Mouse (Mus musculus) forebrain, embryonic 14.5 days (tissue): Measurements from ENCODE around the gene Ppp1r14d. TPM values are rescaled to one million over a fixed set of nuclear protein-coding genes. Genes with fewer than 3 reads are reported as not detected.

Source experiments
- ATAC-seq: fragments of 200-750 bp; cut with Nextera tagmentation; 2 replicates; pipeline ENCODE4 v1.8.0; 2017; ENCODE audit warnings: mild to moderate bottlenecking, moderate library complexity
- DNase-seq: peaks from one replicate; pipeline ENCODE4 v3.0.0-alpha.2; 2015; ENCODE audit warnings: low spot score
- H3K27ac ChIP-seq: fragments of 300-500 bp; sonication (generic); 2 replicates; pipeline ENCODE4 v1.5.1; 2014; ENCODE audit warnings: low read depth, mild to moderate bottlenecking, control low read depth, low read length, moderate library complexity
- H3K27me3 ChIP-seq: fragments of 300-500 bp; sonication (generic); replicated peaks from 2 replicates; pipeline ENCODE4 v1.6.1; 2014; ENCODE audit warnings: low read length, control low read depth, mixed read lengths; ENCODE audit not compliant: control insufficient read depth, insufficient read depth
- H3K36me3 ChIP-seq: fragments of 300-500 bp; sonication (generic); 2 replicates; pipeline ENCODE4 v1.6.1; 2014; ENCODE audit warnings: low read length, control low read depth; ENCODE audit not compliant: control insufficient read depth, insufficient read depth
- H3K4me1 ChIP-seq: fragments of 300-500 bp; sonication (generic); 2 replicates; pipeline ENCODE4 v1.6.1; 2014; ENCODE audit warnings: antibody characterized with exemption, low read length, control low read depth; ENCODE audit not compliant: control insufficient read depth, insufficient read depth
- H3K4me2 ChIP-seq: fragments of 300-500 bp; sonication (generic); 2 replicates; pipeline ENCODE4 v1.6.1; 2014; ENCODE audit warnings: mild to moderate bottlenecking, control low read depth, low read length
- H3K4me3 ChIP-seq: fragments of 300-500 bp; sonication (generic); 2 replicates; pipeline ENCODE4 v1.5.1; 2014; ENCODE audit warnings: low read depth, low read length, control low read depth
- H3K9ac ChIP-seq: fragments of 300-500 bp; sonication (generic); 2 replicates; pipeline ENCODE4 v1.6.1; 2014; ENCODE audit warnings: mild to moderate bottlenecking, low read length, control low read depth, moderate library complexity
- H3K9me3 ChIP-seq: fragments of 300-500 bp; sonication (generic); replicated peaks from 2 replicates; pipeline ENCODE4 v1.6.1; 2016; ENCODE audit warnings: low read length, control low read depth, mixed read lengths; ENCODE audit not compliant: control insufficient read depth
- WGBS: fragments of 180-500 bp; shearing (Covaris S2); extraction: QIAGEN DNeasy Blood & Tissue Kit; methylation state at CpG from one replicate; pipeline ENCODE4 v1.1.7; 2014; 5-methylcytosine and 5-hydroxymethylcytosine counted together
- polyA plus RNA-seq: library from polyadenylated mRNA; unstranded; fragments of >200 nt; fragmentation: Nextera tagmentation; extraction: Ambion mirVana; gene quantifications from 2 replicates; pipeline ENCODE4 v1.2.1, GENCODE M21; 2014

Gene Ppp1r14d
- polyA plus RNA-seq, 1 experiment from 2014 or later = not detected

- Histone ChIP-seq H3K27me3 (no peaks in the 10 kb centered on the region; the same call in 1 of the 2 replicates), H3K4me2 (no peak overlapping the region), H3K27ac (no peak overlapping the region), H3K9ac (no peak overlapping the region), H3K36me3 (0 out of 2 replicates have a peak, but pooled peaks cover 13% of the 10 kb centered on the region), H3K4me3 (no peak overlapping the region), H3K9me3 (no peaks in the 10 kb centered on the region), H3K4me1 (peaks cover 9% of the 10 kb centered on the region)
- no peak for ATAC-seq
- DNase-seq = no peak
- WGBS = 91% methylated on average over 7 of the region's 7 CpGs
Measured at GRCm38 (mm10) chr2:119172446-119172845, 57.3 kb downstream of the Ppp1r14d start.

- Histone ChIP-seq H3K4me1 (peaks cover 17% of the 10 kb centered on the region), H3K36me3 (0 out of 2 replicates have a peak, but pooled peaks cover 6% of the 10 kb centered on the region), H3K9me3 (no peaks in the 10 kb centered on the region), H3K4me3 (no peak overlapping the region), H3K27me3 (no peaks in the 10 kb centered on the region; the same call in 1 of the 2 replicates), H3K9ac (no peak overlapping the region), H3K27ac (no peak overlapping the region), H3K4me2 (no peak overlapping the region)
- ATAC-seq (no peak), DNase-seq (no peak)
- WGBS = 87% methylated on average over 8 of the region's 8 CpGs
Measured at GRCm38 (mm10) chr2:119171574-119171973, 58.1 kb downstream of the Ppp1r14d start.

- Histone ChIP-seq H3K9ac (no peak overlapping the region), H3K4me1 (peaks cover 17% of the 10 kb centered on the region), H3K4me3 (no peak overlapping the region), H3K36me3 (0 out of 2 replicates have a peak, but pooled peaks cover 3% of the 10 kb centered on the region), H3K27ac (no peak overlapping the region), H3K27me3 (peaks cover 5% of the 10 kb centered on the region), H3K9me3 (no peaks in the 10 kb centered on the region), H3K4me2 (no peak overlapping the region)
- no peak for DNase-seq
- no peak for ATAC-seq
- 79% methylated on average over 2 of the region's 2 CpGs for WGBS
Measured at GRCm38 (mm10) chr2:119170282-119170681, 59.4 kb downstream of the Ppp1r14d start.

Other genes with a start within 250 kb of the Ppp1r14d start
- gene Ccdc32, start 200.5 kb downstream of the Ppp1r14d start, polyA plus RNA-seq = 39.4 and 41.6 TPM in 2 replicates
- gene Rpusd2, start 195.1 kb downstream of the Ppp1r14d start, polyA plus RNA-seq = 4.2 and 4.6 TPM in 2 replicates
- gene Knl1, start 182.8 kb downstream of the Ppp1r14d start, polyA plus RNA-seq = 21.1 and 25.2 TPM in 2 replicates
- gene Rad51, start 117.1 kb downstream of the Ppp1r14d start, polyA plus RNA-seq = 20.9 and 29.9 TPM in 2 replicates
- gene Rmdn3, start 72.9 kb downstream of the Ppp1r14d start, polyA plus RNA-seq = 43.5 and 53.7 TPM in 2 replicates
- gene Gchfr, start 62.1 kb downstream of the Ppp1r14d start, polyA plus RNA-seq = 1.7 and 2.5 TPM in 2 replicates
- 0.31 and 0.48 TPM in 2 replicates for gene Gm14137, start 55.4 kb downstream of the Ppp1r14d start, polyA plus RNA-seq
- 62.8 and 67.6 TPM in 2 replicates for gene Zfyve19, start 21.3 kb downstream of the Ppp1r14d start, polyA plus RNA-seq
- gene Dnajc17, start 21.1 kb downstream of the Ppp1r14d start, polyA plus RNA-seq = 24.6 and 29.0 TPM in 2 replicates
- gene Spint1, start 7.5 kb upstream of the Ppp1r14d start, polyA plus RNA-seq = 0.27 and 0.39 TPM in 2 replicates
- gene Rhov, start 41.4 kb upstream of the Ppp1r14d start, polyA plus RNA-seq = 8.5 and 12.7 TPM in 2 replicates
- 12.0 and 19.9 TPM in 2 replicates for gene Vps18, start 58.8 kb upstream of the Ppp1r14d start, polyA plus RNA-seq
- gene Dll4, start 95.9 kb upstream of the Ppp1r14d start, polyA plus RNA-seq = 2.9 and 3.8 TPM in 2 replicates
- 3.5 and 3.8 TPM in 2 replicates for gene Chac1, start 121.3 kb upstream of the Ppp1r14d start, polyA plus RNA-seq
- 3.9 and 4.3 TPM in 2 replicates for gene Ino80, start 247.8 kb upstream of the Ppp1r14d start, polyA plus RNA-seq